Mouse (Mus musculus) heart, embryonic 10.5 days (tissue): ENCODE results near the gene Stard10. TPM values are rescaled to one million over a fixed set of nuclear protein-coding genes. Genes with fewer than 3 reads are reported as not detected.

Source experiments
- DNase-seq: peaks from one replicate; pipeline ENCODE4 v3.0.0-alpha.2; 2017; ENCODE audit warnings: low spot score
- H3K27ac ChIP-seq: fragments of 300-500 bp; sonication (generic); 2 replicates; pipeline ENCODE4 v1.5.1; 2016; ENCODE audit warnings: mild to moderate bottlenecking
- H3K27me3 ChIP-seq: fragments of 300-500 bp; sonication (generic); 2 replicates; pipeline ENCODE4 v1.6.1; 2016; ENCODE audit warnings: mild to moderate bottlenecking; ENCODE audit not compliant: poor library complexity, insufficient read depth, severe bottlenecking
- H3K36me3 ChIP-seq: fragments of 300-500 bp; sonication (generic); 2 replicates; pipeline ENCODE4 v1.6.1; 2016; ENCODE audit warnings: mild to moderate bottlenecking, moderate library complexity
- H3K4me1 ChIP-seq: fragments of 300-500 bp; sonication (generic); 2 replicates; pipeline ENCODE4 v1.6.1; 2016; ENCODE audit warnings: mild to moderate bottlenecking
- H3K4me3 ChIP-seq: fragments of 300-500 bp; sonication (generic); 2 replicates; pipeline ENCODE4 v1.5.1; 2016; ENCODE audit warnings: mild to moderate bottlenecking, moderate library complexity
- H3K9me3 ChIP-seq: fragments of 300-500 bp; sonication (generic); 2 replicates; pipeline ENCODE4 v1.6.1; 2016; ENCODE audit warnings: mild to moderate bottlenecking, moderate library complexity
- WGBS: fragments of 180-500 bp; shearing (Covaris S2); methylation state at CpG from one replicate; pipeline ENCODE4 v1.1.7; 2016; 5-methylcytosine and 5-hydroxymethylcytosine counted together
- polyA plus RNA-seq: library from polyadenylated mRNA; unstranded; fragments of >200 nt; fragmentation: Nextera tagmentation; extraction: Ambion mirVana; gene quantifications from 2 replicates; pipeline ENCODE4 v1.2.1, GENCODE M21; 2016

Stard10 gene
- polyA plus RNA-seq, 1 experiment from 2014 or later = 62.7 TPM

DNA sequence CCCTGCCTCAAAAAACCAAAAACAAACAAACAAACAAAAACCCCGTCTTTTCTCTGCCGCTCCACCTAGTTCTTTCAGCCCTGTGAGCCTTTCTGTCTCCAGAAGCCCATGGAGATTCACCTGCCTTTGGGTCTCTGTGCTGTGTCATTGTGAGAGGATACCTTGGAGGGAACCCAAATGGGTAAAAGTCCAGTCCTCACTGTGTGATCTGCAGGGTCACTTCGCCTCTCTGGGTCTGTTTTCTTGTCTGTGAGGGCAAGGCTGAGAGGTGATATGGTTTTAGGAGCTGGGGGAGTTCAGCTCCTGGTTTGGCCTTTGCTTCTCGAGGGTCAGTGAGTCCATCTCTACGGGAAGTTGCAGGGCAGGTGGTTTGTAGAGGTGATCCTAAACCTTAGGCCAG, 9.1 kb downstream of the Stard10 start:
- Histone ChIP-seq H3K36me3 (peaks cover 6% of the 10 kb centered on the region; the same call in 1 of the 2 replicates), H3K27me3 (peaks cover 77% of the 10 kb centered on the region), H3K4me1 (peaks cover 55% of the 10 kb centered on the region), H3K4me3 (no peak overlapping the region), H3K27ac (no peak overlapping the region), H3K9me3 (no peaks in the 10 kb centered on the region)
- WGBS = 84% methylated on average over 5 of the region's 5 CpGs
- DNase-seq = peak; percentile 70

DNA sequence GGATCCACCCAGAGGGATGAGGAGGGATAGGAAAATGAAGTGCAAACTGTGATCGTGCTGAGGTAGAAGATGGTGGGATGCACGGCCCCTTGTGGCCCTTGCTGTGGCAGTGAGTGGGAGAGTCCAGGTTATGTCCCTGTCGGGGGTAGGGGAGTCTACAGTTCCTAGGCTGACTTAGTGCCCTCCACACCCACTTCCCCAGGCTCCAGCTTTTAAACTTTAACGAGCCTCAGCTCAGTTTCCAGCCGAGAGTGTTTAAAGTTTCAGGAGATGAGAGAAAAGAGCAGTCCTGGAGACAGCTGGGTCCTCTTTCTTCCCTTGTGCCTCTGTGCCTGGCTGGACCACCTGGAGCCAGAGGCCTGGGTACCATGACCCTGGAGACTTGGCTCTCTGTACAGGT, 10.4 kb downstream of the Stard10 start:
- no peaks in the 10 kb centered on the region for H3K9me3 ChIP-seq
- H3K4me1 ChIP-seq = peaks cover 43% of the 10 kb centered on the region
- H3K36me3 ChIP-seq = peaks cover 6% of the 10 kb centered on the region; the same call in 1 of the 2 replicates
- H3K27ac ChIP-seq = no peak overlapping the region
- peaks cover 69% of the 10 kb centered on the region for H3K27me3 ChIP-seq
- WGBS = 60% methylated on average over 5 of the region's 5 CpGs
- H3K4me3 ChIP-seq = no peak overlapping the region
- no peak for DNase-seq

DNA sequence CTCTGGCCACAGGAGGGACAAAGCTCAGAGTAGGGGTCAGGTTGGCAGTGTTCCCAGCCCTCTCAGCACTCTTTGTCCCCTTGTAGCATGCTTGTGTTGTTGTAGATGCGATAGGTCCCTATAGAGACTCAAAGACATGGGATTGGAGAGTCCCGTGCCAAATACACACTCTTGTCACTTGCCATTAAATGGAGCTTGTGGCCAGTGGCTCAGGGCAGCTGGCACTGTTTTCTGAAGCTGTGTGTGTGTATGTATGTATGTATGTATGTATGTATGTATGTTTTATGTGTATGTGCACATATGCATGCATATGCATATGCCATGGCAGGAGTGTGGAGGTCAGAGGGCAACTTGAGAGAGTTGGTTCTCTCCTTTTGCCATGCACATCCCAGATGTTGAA, 10.9 kb downstream of the Stard10 start:
- Histone ChIP-seq H3K4me3 (no peak overlapping the region), H3K27me3 (peaks cover 64% of the 10 kb centered on the region), H3K36me3 (peaks cover 6% of the 10 kb centered on the region; the same call in 1 of the 2 replicates), H3K4me1 (peaks cover 38% of the 10 kb centered on the region), H3K9me3 (no peaks in the 10 kb centered on the region), H3K27ac (no peak overlapping the region)
- 67% methylated on average over 2 of the region's 2 CpGs for WGBS
- no peak for DNase-seq

DNA sequence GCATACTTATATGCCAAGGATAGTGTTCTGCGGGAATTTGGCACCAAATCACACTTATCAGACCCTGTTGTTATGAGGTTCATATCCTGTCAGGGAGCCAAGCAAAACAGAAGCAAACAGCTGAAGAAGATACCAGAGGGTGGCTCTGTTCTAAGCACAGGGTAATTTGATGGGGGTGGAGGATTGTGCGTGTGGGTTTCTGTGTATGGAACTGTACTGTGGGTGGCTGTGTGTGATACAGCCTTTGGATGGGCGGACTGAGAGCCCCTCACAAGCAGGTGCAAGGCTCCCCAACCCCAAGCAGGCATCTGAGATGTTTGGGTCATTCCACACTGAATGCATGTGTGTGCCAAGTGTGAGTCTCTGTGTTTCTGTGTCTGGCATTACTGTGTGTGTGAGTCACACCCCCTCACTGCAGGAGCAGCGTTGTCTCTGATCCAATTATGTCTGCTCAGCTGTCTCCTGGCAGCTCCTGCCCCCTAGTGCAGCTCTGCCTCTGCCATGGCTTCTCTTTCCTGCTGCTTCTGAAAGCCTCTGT, 11.8 kb downstream of the Stard10 start:
- Histone ChIP-seq H3K27ac (no peak overlapping the region), H3K9me3 (no peaks in the 10 kb centered on the region), H3K27me3 (peaks cover 60% of the 10 kb centered on the region), H3K4me1 (peaks cover 30% of the 10 kb centered on the region), H3K4me3 (no peak overlapping the region), H3K36me3 (peaks cover 6% of the 10 kb centered on the region; the same call in 1 of the 2 replicates)
- peak; percentile 69 for DNase-seq
- 64% methylated on average over 4 of the region's 4 CpGs for WGBS

DNA sequence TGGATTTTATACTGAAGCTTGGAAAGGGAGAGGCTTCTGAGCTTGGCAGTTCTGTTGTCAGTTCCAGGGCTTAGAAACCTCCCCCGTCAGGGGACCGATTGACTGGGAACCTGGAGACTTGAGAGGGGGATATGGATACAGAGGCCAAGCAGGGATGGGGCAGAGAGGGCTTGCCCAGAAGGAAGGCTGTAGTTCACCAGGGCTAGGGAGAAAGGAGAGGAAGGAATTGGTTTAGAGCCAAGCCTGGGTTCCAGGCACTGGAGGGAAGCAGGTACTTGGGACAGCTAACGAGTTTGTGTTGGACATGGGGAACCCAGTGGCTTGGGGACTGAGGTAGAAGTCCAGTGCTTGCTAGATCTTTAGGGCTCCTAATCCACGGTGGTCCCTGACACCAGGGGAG, 12.7 kb downstream of the Stard10 start:
- no peaks in the 10 kb centered on the region for H3K9me3 ChIP-seq
- 74% methylated on average over 4 of the region's 4 CpGs for WGBS

DNA sequence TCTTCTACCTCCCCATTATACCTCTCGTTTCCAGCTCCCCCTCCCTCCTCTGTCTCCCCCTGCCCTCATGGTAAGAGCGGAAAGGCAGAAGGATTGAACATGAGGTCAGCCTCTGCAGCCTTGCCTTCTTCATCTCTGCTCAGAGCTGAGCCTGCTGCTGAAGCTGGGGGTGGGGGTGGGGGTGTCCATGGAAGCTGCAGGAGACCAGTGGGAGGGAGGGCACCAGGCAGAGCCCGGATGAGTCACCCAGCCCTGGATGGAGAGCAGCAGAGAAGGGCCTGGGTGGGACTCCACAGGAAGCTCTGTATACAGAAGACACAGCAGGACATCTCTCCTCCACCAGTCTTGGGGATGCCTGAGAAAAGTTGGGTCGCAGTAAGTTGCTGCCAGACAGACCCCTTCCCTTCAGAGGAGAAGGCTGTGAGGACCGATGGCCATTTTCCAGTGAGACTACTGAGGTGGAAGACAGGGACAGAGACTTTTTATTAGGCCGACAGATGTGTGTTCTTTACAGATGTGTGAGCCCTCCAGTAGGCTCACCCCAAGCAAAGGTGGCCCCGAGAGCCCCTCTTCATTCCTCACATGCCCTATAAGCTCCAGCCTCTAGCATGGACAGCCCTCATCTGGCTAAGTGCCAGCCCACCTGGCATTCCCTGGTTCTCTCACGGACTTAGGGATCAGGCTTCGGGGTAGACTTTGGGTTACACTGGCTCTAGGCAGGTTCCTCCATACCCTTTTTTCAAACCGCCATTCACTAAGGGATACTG, 13.4 kb downstream of the Stard10 start:
- Histone ChIP-seq H3K4me1 (peaks cover 22% of the 10 kb centered on the region), H3K4me3 (no peak overlapping the region), H3K27ac (no peak overlapping the region), H3K27me3 (peaks cover 56% of the 10 kb centered on the region), H3K9me3 (no peaks in the 10 kb centered on the region), H3K36me3 (0 out of 2 replicates have a peak, but pooled peaks cover 3% of the 10 kb centered on the region)
- 59% methylated on average over 10 of the region's 10 CpGs for WGBS
- peak; percentile 73 for DNase-seq

More for the DNA sequence above, 12.7 kb downstream of the Stard10 start:
- H3K4me3 ChIP-seq = no peak overlapping the region
- peak; percentile 58 for DNase-seq
- peaks cover 6% of the 10 kb centered on the region; the same call in 1 of the 2 replicates for H3K36me3 ChIP-seq
- peaks cover 58% of the 10 kb centered on the region for H3K27me3 ChIP-seq
- H3K4me1 ChIP-seq = peaks cover 21% of the 10 kb centered on the region
- H3K27ac ChIP-seq = no peak overlapping the region

DNA sequence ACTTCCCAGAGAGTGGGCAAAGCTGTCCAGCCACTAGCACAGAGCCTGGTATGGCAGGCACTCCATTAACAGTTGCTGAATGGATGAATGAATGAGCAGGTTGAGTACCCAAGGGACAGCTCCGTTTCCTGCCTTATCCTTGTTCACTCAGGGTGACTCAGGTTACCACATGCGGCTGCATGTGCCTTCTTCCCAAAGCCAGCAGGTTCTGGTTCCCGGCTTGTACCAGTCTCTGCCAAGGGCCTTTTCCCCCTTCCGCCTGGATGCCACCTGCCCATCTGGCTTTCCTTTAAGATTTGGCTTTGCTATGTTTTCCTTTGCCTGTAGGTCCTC, 13.9 kb downstream of the Stard10 start:
- 78% methylated on average over 4 of the region's 4 CpGs for WGBS
- DNase-seq = no peak
- H3K27ac ChIP-seq = no peak overlapping the region
- 0 out of 2 replicates have a peak, but pooled peaks cover 3% of the 10 kb centered on the region for H3K36me3 ChIP-seq
- H3K27me3 ChIP-seq = peaks cover 56% of the 10 kb centered on the region
- H3K4me1 ChIP-seq = peaks cover 26% of the 10 kb centered on the region
- no peaks in the 10 kb centered on the region for H3K9me3 ChIP-seq
- no peak overlapping the region for H3K4me3 ChIP-seq

DNA sequence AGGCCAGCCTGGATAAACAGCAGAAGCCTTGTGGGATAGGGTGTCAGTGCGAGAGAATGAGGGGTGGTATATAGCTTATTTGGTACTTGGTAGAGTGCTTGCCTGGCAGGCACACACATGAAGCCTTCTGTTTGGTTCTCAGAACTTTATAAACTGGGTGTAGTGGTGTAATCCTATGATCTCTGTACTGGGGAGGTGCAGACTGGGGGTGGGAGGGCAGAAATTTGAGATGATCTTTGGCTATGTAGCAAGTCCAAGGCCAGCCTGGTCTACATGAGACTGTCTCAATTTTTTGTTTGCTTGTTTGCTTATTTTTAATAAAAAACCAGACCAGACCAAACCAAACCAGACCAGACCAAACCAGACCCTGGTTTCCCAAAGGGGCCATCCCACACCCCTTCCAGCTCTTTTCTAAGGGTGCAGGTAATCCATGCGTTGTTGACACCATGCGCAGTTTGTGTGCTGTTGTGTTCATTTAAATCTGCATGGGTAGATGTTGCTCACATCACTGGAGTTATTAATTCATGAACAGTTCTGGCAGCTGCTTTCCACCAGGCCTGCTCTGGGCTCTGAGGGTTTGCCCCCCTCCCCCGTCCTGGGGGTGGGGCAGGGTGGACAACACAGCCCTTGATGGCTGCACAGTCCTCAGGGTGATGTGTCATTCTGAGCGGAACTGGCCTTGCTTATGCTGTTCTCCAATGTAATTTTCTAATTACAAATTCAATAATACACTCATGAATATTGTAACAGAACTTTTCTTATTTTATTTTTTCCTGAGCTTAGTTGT, 15.4 kb downstream of the Stard10 start:
- Histone ChIP-seq H3K27ac (no peak overlapping the region), H3K36me3 (0 out of 2 replicates have a peak, but pooled peaks cover 3% of the 10 kb centered on the region), H3K27me3 (peaks cover 45% of the 10 kb centered on the region), H3K9me3 (no peaks in the 10 kb centered on the region), H3K4me3 (no peak overlapping the region), H3K4me1 (peaks cover 26% of the 10 kb centered on the region)
- no peak for DNase-seq
- WGBS = 88% methylated on average over 5 of the region's 5 CpGs

DNA sequence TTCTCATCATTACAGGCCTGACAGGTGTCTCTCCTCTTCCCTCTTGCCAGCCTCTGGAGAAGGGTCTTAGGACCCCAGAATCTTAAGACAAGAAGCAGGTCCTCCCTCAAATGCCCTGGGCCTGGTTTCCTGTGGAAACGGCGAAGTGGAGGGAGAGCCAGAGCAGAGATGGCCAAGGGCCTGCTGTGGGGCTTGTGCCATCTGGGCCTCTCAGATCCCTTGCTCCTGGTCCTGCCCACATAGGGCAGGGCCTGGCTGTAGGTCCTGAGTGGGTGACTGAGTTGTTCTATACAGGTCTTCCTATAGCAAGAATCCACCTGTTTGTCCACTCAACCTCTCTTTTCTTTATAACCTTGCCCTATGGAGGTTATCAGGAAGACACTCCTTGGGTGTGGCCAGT, 18.3 kb downstream of the Stard10 start:
- DNase-seq = no peak
- Histone ChIP-seq H3K27me3 (peaks cover 42% of the 10 kb centered on the region), H3K4me3 (no peak overlapping the region), H3K36me3 (0 out of 2 replicates have a peak, but pooled peaks cover 3% of the 10 kb centered on the region), H3K9me3 (no peaks in the 10 kb centered on the region), H3K27ac (no peak overlapping the region), H3K4me1 (peaks cover 13% of the 10 kb centered on the region)
- 95% methylated on average over 2 of the region's 2 CpGs for WGBS

DNA sequence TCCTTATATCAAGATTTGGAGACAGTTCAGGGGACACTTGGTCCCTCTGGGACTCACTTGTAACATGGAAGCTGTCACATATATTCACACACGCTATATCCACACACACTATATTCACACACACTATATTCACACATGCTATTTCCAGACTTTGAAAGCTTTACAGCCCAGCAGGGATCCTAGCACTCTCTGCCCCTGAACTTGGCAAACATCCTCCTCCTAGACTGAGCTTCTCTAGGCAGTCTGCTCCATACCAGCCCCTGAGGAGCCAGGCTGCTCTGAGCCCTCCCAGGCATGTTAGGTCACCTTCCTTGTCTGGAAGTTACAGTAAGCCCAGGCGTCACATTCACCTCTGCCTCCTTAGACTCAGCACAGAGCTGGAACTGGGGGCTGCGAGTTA, 19.8 kb downstream of the Stard10 start:
- Histone ChIP-seq H3K27ac (no peak overlapping the region), H3K27me3 (peaks cover 38% of the 10 kb centered on the region; the same call in 1 of the 2 replicates), H3K9me3 (no peaks in the 10 kb centered on the region), H3K4me1 (peaks cover 17% of the 10 kb centered on the region), H3K36me3 (no peaks in the 10 kb centered on the region), H3K4me3 (no peak overlapping the region)
- DNase-seq = no peak
- WGBS = 72% methylated on average over 3 of the region's 3 CpGs

DNA sequence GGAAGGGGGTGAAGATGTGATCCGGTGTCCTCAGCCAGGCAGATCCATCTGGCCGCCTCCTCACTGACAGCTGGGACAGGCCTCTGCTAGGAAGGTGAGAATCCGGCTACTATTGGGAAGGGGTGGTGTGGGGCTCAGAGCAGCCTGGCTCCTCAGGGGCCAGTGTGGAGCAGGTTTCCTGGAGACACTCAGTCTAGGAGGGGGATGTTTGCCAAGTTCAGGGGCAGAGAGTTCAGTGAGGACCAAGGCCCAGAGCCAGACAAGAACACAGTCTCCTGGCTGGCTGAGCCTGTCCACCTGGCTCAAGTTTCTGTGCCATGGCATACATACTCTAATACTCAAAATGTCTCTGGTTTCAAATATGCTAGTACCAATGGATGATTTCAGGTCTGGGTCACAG, 20.5 kb downstream of the Stard10 start:
- Histone ChIP-seq H3K27ac (no peak overlapping the region), H3K4me3 (no peak overlapping the region), H3K36me3 (no peaks in the 10 kb centered on the region), H3K4me1 (peaks cover 23% of the 10 kb centered on the region), H3K27me3 (peaks cover 42% of the 10 kb centered on the region; the same call in 1 of the 2 replicates), H3K9me3 (no peaks in the 10 kb centered on the region)
- no peak for DNase-seq
- 75% methylated on average over 3 of the region's 3 CpGs for WGBS

DNA sequence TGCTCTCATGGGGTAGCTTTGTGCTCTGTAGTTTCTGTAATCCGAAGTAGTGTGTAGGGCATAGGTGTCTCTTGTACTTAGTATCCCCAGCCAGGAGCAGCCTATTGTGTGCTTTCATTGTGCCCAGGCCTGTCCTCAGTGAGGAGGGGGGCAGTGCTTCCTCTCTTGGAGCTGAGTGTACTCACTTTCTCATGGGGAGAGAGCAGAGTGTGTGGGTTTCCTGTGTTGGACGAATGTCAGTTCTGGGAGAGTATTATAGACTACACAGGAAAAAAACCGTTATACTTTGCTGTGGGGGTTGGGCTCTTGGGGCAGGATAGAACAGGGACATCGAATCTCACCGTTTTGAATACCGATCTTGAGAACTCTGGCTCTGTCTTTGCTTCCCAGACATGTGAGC, 24.5 kb downstream of the Stard10 start:
- H3K36me3 ChIP-seq = 0 out of 2 replicates have a peak, but pooled peaks cover 9% of the 10 kb centered on the region
- peaks cover 53% of the 10 kb centered on the region for H3K27me3 ChIP-seq
- H3K27ac ChIP-seq = no peak overlapping the region; the same call in 1 of the 2 replicates
- no peaks in the 10 kb centered on the region for H3K9me3 ChIP-seq
- DNase-seq = no peak
- H3K4me1 ChIP-seq = peaks cover 55% of the 10 kb centered on the region
- WGBS = 72% methylated on average over 6 of the region's 6 CpGs
- H3K4me3 ChIP-seq = no peak overlapping the region

DNA sequence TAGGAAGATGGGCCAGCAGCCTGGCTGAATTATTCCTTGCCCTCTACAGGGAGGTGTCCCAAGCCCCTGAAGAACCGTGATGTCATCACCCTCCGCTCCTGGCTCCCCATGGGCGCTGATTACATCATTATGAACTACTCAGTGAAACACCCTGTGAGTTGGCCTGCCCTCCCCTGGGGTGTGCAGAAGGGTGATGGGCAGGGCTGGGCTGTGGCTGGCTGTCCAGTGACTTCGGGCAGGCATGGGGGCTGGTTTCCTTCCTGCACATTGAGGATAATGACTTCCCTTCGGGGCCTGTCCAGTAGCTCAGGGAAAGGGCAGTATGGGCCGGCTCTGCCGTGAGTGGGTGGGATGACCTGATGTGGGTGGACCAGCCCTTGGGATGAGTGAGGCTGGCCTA, 26.2 kb downstream of the Stard10 start:
- H3K4me1 ChIP-seq = peaks cover 72% of the 10 kb centered on the region
- no peak for DNase-seq

More for the DNA sequence above, 26.2 kb downstream of the Stard10 start:
- Histone ChIP-seq H3K9me3 (no peaks in the 10 kb centered on the region), H3K27ac (peak overlapping the region; percentile 25; the same call in 1 of the 2 replicates), H3K27me3 (peaks cover 52% of the 10 kb centered on the region), H3K36me3 (0 out of 2 replicates have a peak, but pooled peaks cover 9% of the 10 kb centered on the region), H3K4me3 (no peak overlapping the region)
- 71% methylated on average over 7 of the region's 7 CpGs for WGBS
